Mouse (Mus musculus): Measurements from ENCODE around the gene Zfp169. TPM values are rescaled to one million over a fixed set of nuclear protein-coding genes. Genes with fewer than 3 reads are reported as not detected.
"Not testable (repeated sequence)": the region's sequence is repeated elsewhere in the genome, so short reads cannot be mapped to it uniquely, and the experiment has no call there.

The Zfp169 gene
- polyA plus RNA-seq, 1 experiment from 2014 or later: 5.0 TPM

- peak overlapping the region; percentile 67 for H3K4me2 ChIP-seq (replicated peaks)
- H3K27me3 ChIP-seq (replicated peaks): no peaks in the 10 kb centered on the region
- WGBS: 47% methylated on average over 4 of the region's 4 CpGs
- H3K27ac ChIP-seq: no peak overlapping the region
- H3K9ac ChIP-seq: no peak overlapping the region
- H3K4me3 ChIP-seq: peak overlapping the region; percentile 93
- no peak for ATAC-seq (ENCODE audit: low FRiP score, low read depth)
- no peaks in the 10 kb centered on the region for H3K36me3 ChIP-seq
- H3K9me3 ChIP-seq: no peaks in the 10 kb centered on the region
- H3K4me1 ChIP-seq: peaks cover 21% of the 10 kb centered on the region
Observed at GRCm38 (mm10) chr13:48544867-48545266, 31.6 kb upstream of the Zfp169 start.

- Histone ChIP-seq H3K4me1 (peaks cover 21% of the 10 kb centered on the region), H3K27me3 (replicated peaks) (no peaks in the 10 kb centered on the region), H3K27ac (no peak overlapping the region), H3K36me3 (no peaks in the 10 kb centered on the region), H3K9me3 (no peaks in the 10 kb centered on the region), H3K4me2 (replicated peaks) (peak overlapping the region; percentile 67), H3K9ac (no peak overlapping the region), H3K4me3 (no peak overlapping the region)
- no peak for ATAC-seq (ENCODE audit: low FRiP score, low read depth)
Observed at GRCm38 (mm10) chr13:48544391-48544790, 31.1 kb upstream of the Zfp169 start.

GRCm38 (mm10) chr13:48540488-48540887, 27.2 kb upstream of the Zfp169 start:
- Histone ChIP-seq H3K36me3 (peaks cover 9% of the 10 kb centered on the region), H3K4me1 (peaks cover 21% of the 10 kb centered on the region), H3K9me3 (no peaks in the 10 kb centered on the region), H3K9ac (no peak overlapping the region), H3K27ac (no peak overlapping the region), H3K4me3 (no peak overlapping the region), H3K27me3 (replicated peaks) (no peaks in the 10 kb centered on the region), H3K4me2 (replicated peaks) (0 out of 2 replicates have a peak overlapping the region, but pooled peaks have one; percentile 4)
- WGBS: 44% methylated on average over 1 of the region's 1 CpGs
- no peak for ATAC-seq (ENCODE audit: low FRiP score, low read depth)

GRCm38 (mm10) chr13:48533441-48533840, 20.2 kb upstream of the Zfp169 start:
- H3K9ac ChIP-seq: no peak overlapping the region
- peaks cover 14% of the 10 kb centered on the region for H3K36me3 ChIP-seq
- H3K4me2 ChIP-seq (replicated peaks): no peak overlapping the region
- no peak for ATAC-seq (ENCODE audit: low FRiP score, low read depth)
- no peak overlapping the region for H3K27ac ChIP-seq
- no peaks in the 10 kb centered on the region for H3K4me1 ChIP-seq
- H3K9me3 ChIP-seq: no peaks in the 10 kb centered on the region
- 88% methylated on average over 5 of the region's 5 CpGs for WGBS
- H3K4me3 ChIP-seq: no peak overlapping the region
- H3K27me3 ChIP-seq (replicated peaks): no peaks in the 10 kb centered on the region

GRCm38 (mm10) chr13:48531448-48531847, 18.2 kb upstream of the Zfp169 start:
- H3K9me3 ChIP-seq: no peaks in the 10 kb centered on the region
- 78% methylated on average over 2 of the region's 2 CpGs for WGBS
- no peak overlapping the region for H3K9ac ChIP-seq
- no peaks in the 10 kb centered on the region for H3K27me3 ChIP-seq (replicated peaks)
- peaks cover 8% of the 10 kb centered on the region for H3K36me3 ChIP-seq
- no peak overlapping the region for H3K4me2 ChIP-seq (replicated peaks)
- no peak overlapping the region for H3K4me3 ChIP-seq
- H3K4me1 ChIP-seq: no peaks in the 10 kb centered on the region
- ATAC-seq (ENCODE audit: low FRiP score, low read depth): no peak
- H3K27ac ChIP-seq: no peak overlapping the region

- Histone ChIP-seq H3K9me3 (no peaks in the 10 kb centered on the region), H3K9ac (no peak overlapping the region), H3K36me3 (peaks cover 5% of the 10 kb centered on the region), H3K4me3 (no peak overlapping the region), H3K27me3 (replicated peaks) (no peaks in the 10 kb centered on the region), H3K4me2 (replicated peaks) (no peak overlapping the region), H3K4me1 (no peaks in the 10 kb centered on the region), H3K27ac (no peak overlapping the region)
- WGBS: 83% methylated on average over 2 of the region's 2 CpGs
- no peak for ATAC-seq (ENCODE audit: low FRiP score, low read depth)
Observed at GRCm38 (mm10) chr13:48530685-48531084, 17.4 kb upstream of the Zfp169 start.

- no peak; the same call in 1 of the 2 replicates for ATAC-seq (ENCODE audit: low FRiP score, low read depth)
Observed at GRCm38 (mm10) chr13:48529028-48529427, 15.8 kb upstream of the Zfp169 start.

GRCm38 (mm10) chr13:48528123-48528871, 15.0 kb upstream of the Zfp169 start:
- Histone ChIP-seq H3K4me3 (no peak overlapping the region), H3K4me2 (replicated peaks) (no peak overlapping the region), H3K9ac (no peak overlapping the region), H3K36me3 (no peaks in the 10 kb centered on the region), H3K4me1 (no peaks in the 10 kb centered on the region), H3K27me3 (replicated peaks) (no peaks in the 10 kb centered on the region), H3K9me3 (no peaks in the 10 kb centered on the region), H3K27ac (no peak overlapping the region)
- WGBS: 53% methylated on average over 15 of the region's 15 CpGs
- ATAC-seq (ENCODE audit: low FRiP score, low read depth): no peak

More at GRCm38 (mm10) chr13:48529028-48529427, 15.8 kb upstream of the Zfp169 start:
- no peak overlapping the region for H3K9ac ChIP-seq
- H3K9me3 ChIP-seq: no peaks in the 10 kb centered on the region
- H3K4me3 ChIP-seq: no peak overlapping the region
- H3K27me3 ChIP-seq (replicated peaks): no peaks in the 10 kb centered on the region
- H3K36me3 ChIP-seq: no peaks in the 10 kb centered on the region
- WGBS: 55% methylated on average over 2 of the region's 2 CpGs
- H3K4me1 ChIP-seq: no peaks in the 10 kb centered on the region
- no peak overlapping the region for H3K4me2 ChIP-seq (replicated peaks)
- H3K27ac ChIP-seq: no peak overlapping the region

GRCm38 (mm10) chr13:48525745-48526144, 12.5 kb upstream of the Zfp169 start:
- 82% methylated on average over 5 of the region's 5 CpGs for WGBS
- Histone ChIP-seq H3K4me3 (no peak overlapping the region), H3K4me2 (replicated peaks) (no peak overlapping the region), H3K4me1 (no peaks in the 10 kb centered on the region), H3K36me3 (no peaks in the 10 kb centered on the region), H3K27ac (no peak overlapping the region), H3K27me3 (replicated peaks) (no peaks in the 10 kb centered on the region), H3K9me3 (no peaks in the 10 kb centered on the region), H3K9ac (no peak overlapping the region)
- no peak for ATAC-seq (ENCODE audit: low FRiP score, low read depth)

- not testable (repeated sequence) for H3K27ac ChIP-seq; H3K4me2 ChIP-seq (replicated peaks); H3K36me3 ChIP-seq; ATAC-seq (ENCODE audit: low FRiP score, low read depth); H3K4me3 ChIP-seq; H3K27me3 ChIP-seq (replicated peaks); H3K9me3 ChIP-seq; H3K9ac ChIP-seq; H3K4me1 ChIP-seq
Observed at GRCm38 (mm10) chr13:48519122-48519521, 5.9 kb upstream of the Zfp169 start.

GRCm38 (mm10) chr13:48515861-48516260, 2.6 kb upstream of the Zfp169 start:
- no peak for ATAC-seq (ENCODE audit: low FRiP score, low read depth)
- Histone ChIP-seq H3K9me3 (peaks cover 3% of the 10 kb centered on the region; the same call in 1 of the 2 replicates), H3K4me3 (no peak overlapping the region), H3K27ac (no peak overlapping the region), H3K4me2 (replicated peaks) (no peak overlapping the region), H3K9ac (no peak overlapping the region), H3K27me3 (replicated peaks) (no peaks in the 10 kb centered on the region), H3K36me3 (no peaks in the 10 kb centered on the region), H3K4me1 (peaks cover 7% of the 10 kb centered on the region)
- 87% methylated on average over 4 of the region's 4 CpGs for WGBS

GRCm38 (mm10) chr13:48508661-48509060, 4.6 kb downstream of the Zfp169 start:
- peaks cover 20% of the 10 kb centered on the region for H3K36me3 ChIP-seq
- H3K4me1 ChIP-seq: peaks cover 7% of the 10 kb centered on the region
- 92% methylated on average over 9 of the region's 9 CpGs for WGBS

GRCm38 (mm10) chr13:48502422-48502821, 10.8 kb downstream of the Zfp169 start:
- H3K9ac ChIP-seq: no peak overlapping the region
- H3K4me1 ChIP-seq: peaks cover 6% of the 10 kb centered on the region
- H3K9me3 ChIP-seq: peaks cover 3% of the 10 kb centered on the region; the same call in 1 of the 2 replicates
- 92% methylated on average over 5 of the region's 5 CpGs for WGBS
- H3K4me2 ChIP-seq (replicated peaks): no peak overlapping the region
- H3K27me3 ChIP-seq (replicated peaks): no peaks in the 10 kb centered on the region
- H3K4me3 ChIP-seq: no peak overlapping the region
- H3K27ac ChIP-seq: no peak overlapping the region
- ATAC-seq (ENCODE audit: low FRiP score, low read depth): no peak
- peaks cover 36% of the 10 kb centered on the region for H3K36me3 ChIP-seq

More at GRCm38 (mm10) chr13:48508661-48509060, 4.6 kb downstream of the Zfp169 start:
- Histone ChIP-seq H3K9me3 (no peaks in the 10 kb centered on the region), H3K4me2 (replicated peaks) (no peak overlapping the region), H3K27me3 (replicated peaks) (no peaks in the 10 kb centered on the region), H3K27ac (no peak overlapping the region), H3K4me3 (no peak overlapping the region), H3K9ac (no peak overlapping the region)
- ATAC-seq (ENCODE audit: low FRiP score, low read depth): no peak
